Mouse (Mus musculus) lung, embryonic 16.5 days (tissue): ENCODE measurements around the gene Aldoc. TPM values are rescaled to one million over a fixed set of nuclear protein-coding genes. Genes with fewer than 3 reads are reported as not detected.

ENCODE experiments used
- ATAC-seq: fragments of 200-750 bp; cut with Nextera tagmentation; 2 replicates; pipeline ENCODE4 v1.8.0; 2017; ENCODE audit warnings: low read depth, mild to moderate bottlenecking, moderate library complexity
- H3K27ac ChIP-seq: fragments of 300-500 bp; sonication (generic); 2 replicates; pipeline ENCODE4 v1.5.1; 2014; ENCODE audit warnings: mild to moderate bottlenecking, control low read depth, low read length
- H3K27me3 ChIP-seq: fragments of 300-500 bp; sonication (generic); 2 replicates; pipeline ENCODE4 v1.6.1; 2014; ENCODE audit warnings: low read depth, low read length, mixed read lengths; ENCODE audit not compliant: control insufficient read depth, insufficient read depth
- H3K36me3 ChIP-seq: fragments of 300-500 bp; sonication (generic); 2 replicates; pipeline ENCODE4 v1.6.1; 2014; ENCODE audit warnings: low read length; ENCODE audit not compliant: control insufficient read depth, insufficient read depth
- H3K4me1 ChIP-seq: fragments of 300-500 bp; sonication (generic); replicated peaks from 2 replicates; pipeline ENCODE4 v1.6.1; 2014; ENCODE audit warnings: low read length, mixed read lengths; ENCODE audit not compliant: control insufficient read depth, insufficient read depth
- H3K4me2 ChIP-seq: fragments of 300-500 bp; sonication (generic); 2 replicates; pipeline ENCODE4 v1.6.1; 2014; ENCODE audit warnings: low read depth, low read length, control low read depth
- H3K4me3 ChIP-seq: fragments of 300-500 bp; sonication (generic); 2 replicates; pipeline ENCODE4 v1.5.1; 2014; ENCODE audit warnings: mild to moderate bottlenecking, low read length, control low read depth
- H3K9ac ChIP-seq: fragments of 300-500 bp; sonication (generic); 2 replicates; pipeline ENCODE4 v1.6.1; 2014; ENCODE audit warnings: low read length, control low read depth
- H3K9me3 ChIP-seq: fragments of 300-500 bp; sonication (generic); 2 replicates; pipeline ENCODE4 v1.6.1; 2016; ENCODE audit warnings: low read length; ENCODE audit not compliant: control insufficient read depth
- WGBS: fragments of 180-500 bp; shearing (Covaris S2); extraction: QIAGEN DNeasy Blood & Tissue Kit; methylation state at CpG from one replicate; pipeline ENCODE4 v1.1.7; 2014; 5-methylcytosine and 5-hydroxymethylcytosine counted together
- polyA plus RNA-seq: library from polyadenylated mRNA; unstranded; fragments of >200 nt; fragmentation: Nextera tagmentation; extraction: Ambion mirVana; gene quantifications from 2 replicates; pipeline ENCODE4 v1.2.1, GENCODE M21; 2015

Aldoc gene
- polyA plus RNA-seq, 1 experiment from 2014 or later, result 8.9 TPM

GRCm38 (mm10) chr11:78344328-78344889, 21.6 kb downstream of the Aldoc start:
- peak overlapping the region; percentile 92 for H3K4me2 ChIP-seq
- 62% methylated on average over 6 of the region's 6 CpGs for WGBS
- peaks cover 20% of the 10 kb centered on the region for H3K4me1 ChIP-seq
- peaks cover 2% of the 10 kb centered on the region; the same call in 1 of the 2 replicates for H3K36me3 ChIP-seq
- H3K9me3 ChIP-seq, result no peaks in the 10 kb centered on the region
- peak overlapping the region; percentile 87; the same call in 1 of the 2 replicates for H3K9ac ChIP-seq
- peak overlapping the region; percentile 78 for H3K4me3 ChIP-seq
- peak overlapping the region; percentile 32; the same call in 1 of the 2 replicates for H3K27ac ChIP-seq
- no peak for ATAC-seq
- H3K27me3 ChIP-seq, result no peaks in the 10 kb centered on the region

GRCm38 (mm10) chr11:78344890-78345715, 22.3 kb downstream of the Aldoc start:
- H3K36me3 ChIP-seq, result no peaks in the 10 kb centered on the region
- 0 out of 2 replicates have a peak overlapping the region, but pooled peaks have one; percentile 13 for H3K9ac ChIP-seq
- peak; percentile 38 for ATAC-seq
- peak overlapping the region; percentile 7; the same call in 1 of the 2 replicates for H3K4me3 ChIP-seq
- peak overlapping the region; percentile 92; the same call in 1 of the 2 replicates for H3K4me2 ChIP-seq
- H3K9me3 ChIP-seq, result no peaks in the 10 kb centered on the region
- 39% methylated on average over 8 of the region's 8 CpGs for WGBS
- H3K27ac ChIP-seq, result peak overlapping the region; percentile 20; the same call in 1 of the 2 replicates
- H3K27me3 ChIP-seq, result no peaks in the 10 kb centered on the region
- H3K4me1 ChIP-seq, result peaks cover 25% of the 10 kb centered on the region

GRCm38 (mm10) chr11:78345801-78346200, 23.0 kb downstream of the Aldoc start:
- Histone ChIP-seq H3K27ac (no peak overlapping the region), H3K4me2 (no peak overlapping the region), H3K4me1 (peaks cover 25% of the 10 kb centered on the region), H3K4me3 (no peak overlapping the region), H3K27me3 (no peaks in the 10 kb centered on the region), H3K36me3 (no peaks in the 10 kb centered on the region), H3K9ac (no peak overlapping the region), H3K9me3 (no peaks in the 10 kb centered on the region)
- 64% methylated on average over 7 of the region's 7 CpGs for WGBS
- ATAC-seq, result no peak

- Histone ChIP-seq H3K4me1 (peaks cover 25% of the 10 kb centered on the region), H3K9ac (no peak overlapping the region), H3K9me3 (no peaks in the 10 kb centered on the region), H3K27ac (no peak overlapping the region), H3K4me3 (no peak overlapping the region), H3K36me3 (no peaks in the 10 kb centered on the region), H3K4me2 (no peak overlapping the region), H3K27me3 (no peaks in the 10 kb centered on the region)
- ATAC-seq, result no peak
- 70% methylated on average over 6 of the region's 6 CpGs for WGBS
Observed at GRCm38 (mm10) chr11:78346326-78347069, 23.7 kb downstream of the Aldoc start.

GRCm38 (mm10) chr11:78347070-78347754, 24.4 kb downstream of the Aldoc start:
- WGBS, result 90% methylated on average over 10 of the region's 10 CpGs
- Histone ChIP-seq H3K4me1 (peaks cover 25% of the 10 kb centered on the region), H3K27ac (no peak overlapping the region), H3K27me3 (no peaks in the 10 kb centered on the region), H3K9ac (no peak overlapping the region), H3K4me2 (no peak overlapping the region), H3K4me3 (no peak overlapping the region), H3K9me3 (no peaks in the 10 kb centered on the region), H3K36me3 (no peaks in the 10 kb centered on the region)
- ATAC-seq, result 0 out of 2 replicates have a peak, but pooled peaks have one; percentile 16

DNA sequence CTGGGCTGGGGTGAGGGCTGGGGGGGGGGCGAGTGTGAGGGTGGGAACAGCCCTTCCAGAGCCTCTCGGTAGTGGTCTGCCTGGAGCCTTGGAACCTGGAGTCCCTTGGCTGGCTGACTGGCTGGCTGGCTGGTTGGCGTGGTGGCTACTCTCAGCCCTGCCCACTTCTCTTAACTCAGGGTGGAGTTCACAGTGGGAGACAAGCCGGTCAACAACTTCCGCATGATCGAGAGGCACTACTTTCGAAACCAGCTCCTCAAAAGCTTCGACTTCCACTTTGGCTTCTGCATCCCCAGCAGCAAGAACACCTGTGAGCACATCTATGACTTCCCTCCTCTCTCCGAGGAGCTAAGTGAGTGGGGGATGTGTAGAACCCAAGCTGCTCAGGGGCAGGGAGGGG, 25.1 kb downstream of the Aldoc start:
- H3K27ac ChIP-seq, result no peak overlapping the region
- no peak for ATAC-seq
- no peak overlapping the region for H3K4me2 ChIP-seq
- H3K4me1 ChIP-seq, result peaks cover 25% of the 10 kb centered on the region
- no peak overlapping the region for H3K9ac ChIP-seq
- no peak overlapping the region for H3K4me3 ChIP-seq
- H3K27me3 ChIP-seq, result no peaks in the 10 kb centered on the region
- no peaks in the 10 kb centered on the region for H3K36me3 ChIP-seq
- H3K9me3 ChIP-seq, result no peaks in the 10 kb centered on the region
- 75% methylated on average over 9 of the region's 9 CpGs for WGBS

- no peak for ATAC-seq
- Histone ChIP-seq H3K27ac (no peak overlapping the region), H3K36me3 (no peaks in the 10 kb centered on the region), H3K4me3 (no peak overlapping the region), H3K4me2 (no peak overlapping the region), H3K4me1 (peaks cover 23% of the 10 kb centered on the region), H3K9me3 (no peaks in the 10 kb centered on the region), H3K27me3 (no peaks in the 10 kb centered on the region), H3K9ac (no peak overlapping the region)
- WGBS, result 45% methylated on average over 7 of the region's 7 CpGs
Observed at GRCm38 (mm10) chr11:78348474-78348873, 25.7 kb downstream of the Aldoc start.

- Histone ChIP-seq H3K4me1 (peaks cover 15% of the 10 kb centered on the region), H3K36me3 (no peaks in the 10 kb centered on the region), H3K9ac (no peak overlapping the region), H3K4me3 (no peak overlapping the region), H3K27ac (no peak overlapping the region), H3K9me3 (no peaks in the 10 kb centered on the region), H3K27me3 (no peaks in the 10 kb centered on the region), H3K4me2 (no peak overlapping the region)
- no peak for ATAC-seq
- WGBS, result 56% methylated on average over 4 of the region's 4 CpGs
Observed at GRCm38 (mm10) chr11:78349441-78350358, 26.9 kb downstream of the Aldoc start.
